ENCODE assay signal across 22 mouse cellular contexts in the genomic region with DNA sequence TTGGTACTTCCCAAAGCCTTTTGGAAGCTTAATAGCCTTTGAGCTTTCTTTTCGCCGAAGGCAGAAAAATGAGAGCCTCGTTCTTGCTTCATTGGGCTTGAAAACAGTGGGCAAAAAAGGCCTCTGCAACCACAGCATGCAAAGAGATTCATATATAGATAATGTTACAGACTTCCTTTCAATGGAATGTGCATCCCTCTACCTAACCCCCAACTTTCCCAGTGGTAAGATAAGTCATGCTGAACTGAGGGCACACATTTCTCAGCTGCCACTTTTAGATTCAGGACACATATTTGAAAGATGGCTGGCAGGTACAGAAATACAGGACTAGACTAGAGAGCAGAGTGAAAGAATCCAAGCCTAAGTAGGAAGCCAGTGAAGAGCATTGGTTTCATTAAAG.
DNase-seq lines count a peak whose midpoint lies in the region; ATAC-seq lines count a peak whose summit lies in the region.
"Had no signal": no experiment of that assay in that cellular context is flagged by ENCODE, and none has a peak within 500 bp of the region (broad histone marks: within the 10 kb centered on the region; RNA-seq: fewer than 3 reads in every experiment).

No protein-coding gene starts in this region.

- no peak overlapping the region for H3K4me2 ChIP-seq in kidney, embryonic 14.5 days (replicated peaks; ENCODE audit: low read depth, low read length)
- no peak overlapping the region for H3K4me2 ChIP-seq in kidney, embryonic 16.5 days (replicated peaks; ENCODE audit: low read depth, low read length)
- H3K4me2 ChIP-seq: embryonic facial prominence, embryonic 13.5 days; embryonic facial prominence, embryonic 15.5 days; forebrain, embryonic 12.5 days had no signal

- H3K27me3 ChIP-seq in kidney, embryonic 14.5 days (ENCODE audit: control insufficient read depth, insufficient read depth, low read length), result no peaks in the 10 kb centered on the region
- no peaks in the 10 kb centered on the region for H3K27me3 ChIP-seq in kidney, embryonic 16.5 days (ENCODE audit: insufficient read depth, low read length)
- H3K27me3 ChIP-seq: embryonic facial prominence, embryonic 15.5 days had no signal

- 54% methylated on average over 3 of the region's 3 CpGs for WGBS in kidney, embryonic 14.5 days
- WGBS in kidney, embryonic 16.5 days, result 59% methylated on average over 3 of the region's 3 CpGs

- no peaks in the 10 kb centered on the region for H3K36me3 ChIP-seq in kidney, embryonic 14.5 days (ENCODE audit: control insufficient read depth, insufficient read depth, low read length)
- H3K36me3 ChIP-seq in kidney, embryonic 16.5 days (ENCODE audit: insufficient read depth, low read length), result no peaks in the 10 kb centered on the region
- H3K36me3 ChIP-seq: embryonic facial prominence, embryonic 13.5 days; embryonic facial prominence, embryonic 15.5 days; forebrain, embryonic 10.5 days; forebrain, embryonic 12.5 days had no signal

- DNase-seq in kidney, postnatal 36 days, result no peak
- no peak for DNase-seq in kidney, postnatal 10 days
- DNase-seq in retina, postnatal 1 day, result peak; percentile 0
- DNase-seq in retina, embryonic 14.5 days (ENCODE audit: low spot score), result no peak
- DNase-seq: adrenal gland, adult 2 months; adrenal gland, postnatal 10 days; adrenal gland, postnatal 25 days; cerebellum, adult 11 months; cerebellum, adult 18-20 months; cerebellum, adult 8-10 months; cerebellum, adult 9-11 months; cerebellum, postnatal 14 days; cerebellum, postnatal 36 days had no signal

- no peak overlapping the region for H3K27ac ChIP-seq in kidney, embryonic 14.5 days (ENCODE audit: low read depth, low read length)
- no peak overlapping the region for H3K27ac ChIP-seq in kidney, embryonic 16.5 days (ENCODE audit: low read length)
- H3K27ac ChIP-seq: embryonic facial prominence, embryonic 13.5 days; embryonic facial prominence, embryonic 15.5 days; forebrain, embryonic 10.5 days; forebrain, embryonic 12.5 days had no signal

- ATAC-seq in kidney, embryonic 14.5 days (ENCODE audit: low FRiP score, low TSS enrichment), result peak; percentile 72; the same call in 1 of the 2 replicates
- ATAC-seq in kidney, embryonic 16.5 days (ENCODE audit: low FRiP score, low TSS enrichment), result peak; percentile 54; the same call in 1 of the 2 replicates
- ATAC-seq: forebrain, embryonic 14.5 days; forebrain, embryonic 16.5 days had no signal

- no peaks in the 10 kb centered on the region for H3K4me1 ChIP-seq in kidney, embryonic 14.5 days (ENCODE audit: control insufficient read depth, insufficient read depth, low read length)
- no peaks in the 10 kb centered on the region for H3K4me1 ChIP-seq in kidney, embryonic 16.5 days (ENCODE audit: insufficient read depth, low read length)
- H3K4me1 ChIP-seq: embryonic facial prominence, embryonic 13.5 days; embryonic facial prominence, embryonic 15.5 days; forebrain, embryonic 12.5 days had no signal

- H3K9ac ChIP-seq in kidney, embryonic 14.5 days (ENCODE audit: low read depth, low read length), result no peak overlapping the region
- no peak overlapping the region for H3K9ac ChIP-seq in kidney, embryonic 16.5 days (replicated peaks; ENCODE audit: low read length)
- H3K9ac ChIP-seq: embryonic facial prominence, embryonic 13.5 days; embryonic facial prominence, embryonic 15.5 days; forebrain, embryonic 12.5 days had no signal

- H3K4me3 ChIP-seq in kidney, embryonic 14.5 days (ENCODE audit: low read length), result no peak overlapping the region
- H3K4me3 ChIP-seq in kidney, embryonic 16.5 days (ENCODE audit: low read length), result no peak overlapping the region
- H3K4me3 ChIP-seq: embryonic facial prominence, embryonic 13.5 days; embryonic facial prominence, embryonic 15.5 days; erythroblast, embryonic 14.5 days; forebrain, embryonic 10.5 days; forebrain, embryonic 12.5 days had no signal

- H3K9me3 ChIP-seq in kidney, embryonic 14.5 days (ENCODE audit: control insufficient read depth, low read length), result no peaks in the 10 kb centered on the region
- H3K9me3 ChIP-seq in kidney, embryonic 16.5 days (ENCODE audit: low read length), result no peaks in the 10 kb centered on the region
- H3K9me3 ChIP-seq: embryonic facial prominence, embryonic 13.5 days; embryonic facial prominence, embryonic 15.5 days; forebrain, embryonic 10.5 days; forebrain, embryonic 12.5 days had no signal
